Mouse (Mus musculus): ENCODE data around the gene 9530053A07Rik. TPM values are rescaled to one million over a fixed set of nuclear protein-coding genes. Genes with fewer than 3 reads are reported as not detected.
"Not testable (repeated sequence)": the region's sequence is repeated elsewhere in the genome, so short reads cannot be mapped to it uniquely, and the experiment has no call there.

Gene 9530053A07Rik
- 0.05 TPM in 1 of 2 replicates, not detected in the other for polyA plus RNA-seq (2014; fragmentation: Nextera tagmentation; extraction: Ambion mirVana)

GRCm38 (mm10) chr7:28129166-28129565, at the start of gene 9530053A07Rik:
TSS of gene 9530053A07Rik (plus strand) at chr7:28129466.
- Histone ChIP-seq H3K4me1 (ENCODE audit: control insufficient read depth, insufficient read depth, low read length) (no peaks in the 10 kb centered on the region), H3K4me2 (ENCODE audit: low read depth) (no peak within 1 kb of the TSS), H3K27ac (ENCODE audit: low read depth, low read length) (no peak within 1 kb of the TSS), H3K9ac (ENCODE audit: low read length) (no peak within 1 kb of the TSS), H3K36me3 (ENCODE audit: control insufficient read depth, insufficient read depth, low read length) (no peaks in the 10 kb centered on the region), H3K9me3 (ENCODE audit: control insufficient read depth, low read length) (no peaks in the 10 kb centered on the region), H3K27me3 (ENCODE audit: control insufficient read depth, insufficient read depth, low read length) (no peaks in the 10 kb centered on the region), H3K4me3 (ENCODE audit: low read depth, low read length) (no peak within 1 kb of the TSS)
- DNase-seq (ENCODE audit: low spot score) (no peak), ATAC-seq (ENCODE audit: insufficient read depth, low FRiP score, low TSS enrichment) (no peak)
- 79% methylated on average over 5 of the region's 5 CpGs for WGBS

DNA sequence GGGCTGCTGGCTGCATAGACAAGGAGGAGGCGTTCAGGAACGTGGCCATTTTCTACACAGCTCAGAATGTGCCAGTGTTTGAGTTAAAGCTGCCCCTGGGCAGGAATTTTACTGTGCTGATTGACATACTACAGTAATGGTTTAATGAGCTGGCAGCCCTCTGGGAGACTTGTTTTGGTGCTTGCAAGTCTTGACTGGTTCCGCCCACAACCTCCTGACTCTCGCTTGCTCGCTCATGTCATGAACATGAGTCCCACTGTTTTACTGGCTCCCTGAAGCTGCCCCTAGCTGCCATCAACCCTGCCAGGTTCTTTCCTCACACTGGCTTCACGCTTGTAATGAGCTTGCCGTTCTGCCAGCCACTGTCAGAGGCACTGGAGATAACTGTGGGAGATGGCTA, 45.1 kb upstream of the 9530053A07Rik start:
- H3K4me3 ChIP-seq (ENCODE audit: low read depth, low read length), result no peak overlapping the region
- H3K9ac ChIP-seq (ENCODE audit: low read length), result no peak overlapping the region
- WGBS, result 81% methylated on average over 7 of the region's 7 CpGs
- H3K4me2 ChIP-seq (ENCODE audit: low read depth), result no peak overlapping the region
- H3K9me3 ChIP-seq (ENCODE audit: control insufficient read depth, low read length), result no peaks in the 10 kb centered on the region
- ATAC-seq (ENCODE audit: insufficient read depth, low FRiP score, low TSS enrichment), result no peak
- H3K36me3 ChIP-seq (ENCODE audit: control insufficient read depth, insufficient read depth, low read length), result no peaks in the 10 kb centered on the region
- no peak overlapping the region for H3K27ac ChIP-seq (ENCODE audit: low read depth, low read length)
- no peak for DNase-seq (ENCODE audit: low spot score)
- H3K27me3 ChIP-seq (ENCODE audit: control insufficient read depth, insufficient read depth, low read length), result no peaks in the 10 kb centered on the region
- no peaks in the 10 kb centered on the region for H3K4me1 ChIP-seq (ENCODE audit: control insufficient read depth, insufficient read depth, low read length)

GRCm38 (mm10) chr7:28086236-28086635, 43.0 kb upstream of the 9530053A07Rik start:
- no peak overlapping the region for H3K27ac ChIP-seq (ENCODE audit: low read depth, low read length)
- no peak overlapping the region for H3K9ac ChIP-seq (ENCODE audit: low read length)
- DNase-seq (ENCODE audit: low spot score) (no peak), ATAC-seq (ENCODE audit: insufficient read depth, low FRiP score, low TSS enrichment) (no peak)
- no peaks in the 10 kb centered on the region for H3K27me3 ChIP-seq (ENCODE audit: control insufficient read depth, insufficient read depth, low read length)
- H3K9me3 ChIP-seq (ENCODE audit: control insufficient read depth, low read length), result no peaks in the 10 kb centered on the region
- H3K4me1 ChIP-seq (ENCODE audit: control insufficient read depth, insufficient read depth, low read length), result no peaks in the 10 kb centered on the region
- H3K36me3 ChIP-seq (ENCODE audit: control insufficient read depth, insufficient read depth, low read length), result no peaks in the 10 kb centered on the region
- no peak overlapping the region for H3K4me2 ChIP-seq (ENCODE audit: low read depth)
- H3K4me3 ChIP-seq (ENCODE audit: low read depth, low read length), result no peak overlapping the region
- WGBS, result 80% methylated on average over 16 of the region's 16 CpGs

DNA sequence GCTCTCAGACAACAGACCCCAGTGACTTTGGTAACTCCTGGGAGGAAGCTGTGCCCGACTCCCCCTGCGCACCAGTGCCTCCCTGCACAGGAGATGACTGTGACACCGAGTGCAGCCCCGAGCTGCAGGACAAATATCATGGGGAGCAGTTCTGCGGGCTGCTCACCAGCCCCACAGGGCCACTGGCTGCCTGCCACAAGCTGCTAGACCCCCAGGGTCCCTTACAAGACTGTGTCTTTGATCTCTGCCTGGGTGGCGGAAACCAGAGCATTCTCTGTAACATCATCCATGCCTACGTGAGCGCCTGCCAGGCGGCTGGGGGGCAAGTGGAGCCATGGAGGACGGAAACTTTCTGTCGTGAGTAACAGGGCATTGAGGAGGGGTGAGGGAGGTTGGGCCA, 35.7 kb upstream of the 9530053A07Rik start:
- H3K4me2 ChIP-seq (ENCODE audit: low read depth), result no peak overlapping the region
- H3K4me3 ChIP-seq (ENCODE audit: low read depth, low read length), result no peak overlapping the region
- H3K9me3 ChIP-seq (ENCODE audit: control insufficient read depth, low read length), result no peaks in the 10 kb centered on the region
- no peaks in the 10 kb centered on the region for H3K27me3 ChIP-seq (ENCODE audit: control insufficient read depth, insufficient read depth, low read length)
- 38% methylated on average over 11 of the region's 11 CpGs for WGBS
- no peaks in the 10 kb centered on the region for H3K36me3 ChIP-seq (ENCODE audit: control insufficient read depth, insufficient read depth, low read length)
- ATAC-seq (ENCODE audit: insufficient read depth, low FRiP score, low TSS enrichment) (no peak), DNase-seq (ENCODE audit: low spot score) (no peak)
- H3K9ac ChIP-seq (ENCODE audit: low read length), result no peak overlapping the region
- H3K4me1 ChIP-seq (ENCODE audit: control insufficient read depth, insufficient read depth, low read length), result no peaks in the 10 kb centered on the region
- no peak overlapping the region for H3K27ac ChIP-seq (ENCODE audit: low read depth, low read length)

- H3K27me3 ChIP-seq (ENCODE audit: control insufficient read depth, insufficient read depth, low read length), result no peaks in the 10 kb centered on the region
- H3K4me1 ChIP-seq (ENCODE audit: control insufficient read depth, insufficient read depth, low read length), result no peaks in the 10 kb centered on the region
- H3K27ac ChIP-seq (ENCODE audit: low read depth, low read length), result no peak overlapping the region
- H3K36me3 ChIP-seq (ENCODE audit: control insufficient read depth, insufficient read depth, low read length), result no peaks in the 10 kb centered on the region
- no peak for DNase-seq (ENCODE audit: low spot score)
- H3K9ac ChIP-seq (ENCODE audit: low read length), result no peak overlapping the region
- ATAC-seq (ENCODE audit: insufficient read depth, low FRiP score, low TSS enrichment), result no peak
- 97% methylated on average over 16 of the region's 16 CpGs for WGBS
- no peak overlapping the region for H3K4me3 ChIP-seq (ENCODE audit: low read depth, low read length)
- H3K9me3 ChIP-seq (ENCODE audit: control insufficient read depth, low read length), result peaks cover 5% of the 10 kb centered on the region; the same call in 1 of the 2 replicates
- no peak overlapping the region for H3K4me2 ChIP-seq (ENCODE audit: low read depth)
Measured at GRCm38 (mm10) chr7:28099101-28099500, 30.2 kb upstream of the 9530053A07Rik start.

- peak; percentile 25 for DNase-seq (ENCODE audit: low spot score)
- peaks cover 5% of the 10 kb centered on the region; the same call in 1 of the 2 replicates for H3K9me3 ChIP-seq (ENCODE audit: control insufficient read depth, low read length)
- no peak for ATAC-seq (ENCODE audit: insufficient read depth, low FRiP score, low TSS enrichment)
- H3K4me3 ChIP-seq (ENCODE audit: low read depth, low read length), result no peak overlapping the region
- H3K36me3 ChIP-seq (ENCODE audit: control insufficient read depth, insufficient read depth, low read length), result no peaks in the 10 kb centered on the region
- 69% methylated on average over 17 of the region's 17 CpGs for WGBS
- no peaks in the 10 kb centered on the region for H3K4me1 ChIP-seq (ENCODE audit: control insufficient read depth, insufficient read depth, low read length)
- no peak overlapping the region for H3K9ac ChIP-seq (ENCODE audit: low read length)
- H3K27me3 ChIP-seq (ENCODE audit: control insufficient read depth, insufficient read depth, low read length), result no peaks in the 10 kb centered on the region
- no peak overlapping the region for H3K4me2 ChIP-seq (ENCODE audit: low read depth)
- H3K27ac ChIP-seq (ENCODE audit: low read depth, low read length), result no peak overlapping the region
Measured at GRCm38 (mm10) chr7:28100596-28101590, 28.4 kb upstream of the 9530053A07Rik start.

DNA sequence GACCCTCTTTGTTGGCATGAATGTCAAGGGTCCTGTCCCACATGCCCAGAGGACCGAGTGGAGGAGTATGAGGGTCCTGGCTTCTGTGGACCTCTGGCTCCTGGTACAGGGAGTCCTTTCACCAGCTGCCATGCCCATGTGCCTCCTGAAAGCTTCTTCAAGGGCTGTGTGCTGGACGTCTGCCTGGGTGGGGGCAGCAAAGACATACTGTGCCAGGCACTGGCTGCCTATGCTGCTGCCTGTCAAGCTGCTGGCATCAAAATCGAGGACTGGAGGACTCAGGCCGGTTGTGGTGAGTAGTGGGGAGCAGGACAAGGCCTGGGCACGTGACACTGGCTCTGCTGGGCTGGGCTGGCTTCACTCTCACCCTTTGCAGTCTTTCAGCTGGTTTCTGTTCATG, 26.3 kb upstream of the 9530053A07Rik start:
- H3K4me3 ChIP-seq (ENCODE audit: low read depth, low read length); H3K9ac ChIP-seq (ENCODE audit: low read length); H3K9me3 ChIP-seq (ENCODE audit: control insufficient read depth, low read length); H3K4me1 ChIP-seq (ENCODE audit: control insufficient read depth, insufficient read depth, low read length); ATAC-seq (ENCODE audit: insufficient read depth, low FRiP score, low TSS enrichment); DNase-seq (ENCODE audit: low spot score); H3K27ac ChIP-seq (ENCODE audit: low read depth, low read length); H3K4me2 ChIP-seq (ENCODE audit: low read depth); H3K27me3 ChIP-seq (ENCODE audit: control insufficient read depth, insufficient read depth, low read length); H3K36me3 ChIP-seq (ENCODE audit: control insufficient read depth, insufficient read depth, low read length): not testable (repeated sequence)
- 48% methylated on average over 5 of the region's 5 CpGs for WGBS

GRCm38 (mm10) chr7:28104670-28105069, 24.6 kb upstream of the 9530053A07Rik start:
- ATAC-seq (ENCODE audit: insufficient read depth, low FRiP score, low TSS enrichment) (no peak), DNase-seq (ENCODE audit: low spot score) (peak; percentile 38)
- Histone ChIP-seq H3K36me3 (ENCODE audit: control insufficient read depth, insufficient read depth, low read length) (no peaks in the 10 kb centered on the region), H3K4me3 (ENCODE audit: low read depth, low read length) (no peak overlapping the region), H3K27me3 (ENCODE audit: control insufficient read depth, insufficient read depth, low read length) (no peaks in the 10 kb centered on the region), H3K4me1 (ENCODE audit: control insufficient read depth, insufficient read depth, low read length) (no peaks in the 10 kb centered on the region), H3K9ac (ENCODE audit: low read length) (no peak overlapping the region), H3K9me3 (ENCODE audit: control insufficient read depth, low read length) (no peaks in the 10 kb centered on the region), H3K27ac (ENCODE audit: low read depth, low read length) (no peak overlapping the region), H3K4me2 (ENCODE audit: low read depth) (peak overlapping the region; percentile 20)
- 7% methylated on average over 23 of the region's 23 CpGs for WGBS

GRCm38 (mm10) chr7:28106241-28106640, 23.0 kb upstream of the 9530053A07Rik start:
- no peak overlapping the region for H3K4me2 ChIP-seq (ENCODE audit: low read depth)
- H3K9ac ChIP-seq (ENCODE audit: low read length), result no peak overlapping the region
- H3K27ac ChIP-seq (ENCODE audit: low read depth, low read length), result no peak overlapping the region
- DNase-seq (ENCODE audit: low spot score) (no peak), ATAC-seq (ENCODE audit: insufficient read depth, low FRiP score, low TSS enrichment) (no peak)
- no peaks in the 10 kb centered on the region for H3K36me3 ChIP-seq (ENCODE audit: control insufficient read depth, insufficient read depth, low read length)
- H3K9me3 ChIP-seq (ENCODE audit: control insufficient read depth, low read length), result no peaks in the 10 kb centered on the region
- no peaks in the 10 kb centered on the region for H3K27me3 ChIP-seq (ENCODE audit: control insufficient read depth, insufficient read depth, low read length)
- WGBS, result 94% methylated on average over 11 of the region's 11 CpGs
- no peak overlapping the region for H3K4me3 ChIP-seq (ENCODE audit: low read depth, low read length)
- H3K4me1 ChIP-seq (ENCODE audit: control insufficient read depth, insufficient read depth, low read length), result no peaks in the 10 kb centered on the region

All from neural tube, embryonic 11.5 days (tissue).